Mouse (Mus musculus): ENCODE measurements around the gene Mrpl54.

Gene Mrpl54

GRCm38 (mm10) chr10:81293334-81294030 lies 26.7 kb upstream of the Mrpl54 start:
- DNase-seq: no peak

DNA sequence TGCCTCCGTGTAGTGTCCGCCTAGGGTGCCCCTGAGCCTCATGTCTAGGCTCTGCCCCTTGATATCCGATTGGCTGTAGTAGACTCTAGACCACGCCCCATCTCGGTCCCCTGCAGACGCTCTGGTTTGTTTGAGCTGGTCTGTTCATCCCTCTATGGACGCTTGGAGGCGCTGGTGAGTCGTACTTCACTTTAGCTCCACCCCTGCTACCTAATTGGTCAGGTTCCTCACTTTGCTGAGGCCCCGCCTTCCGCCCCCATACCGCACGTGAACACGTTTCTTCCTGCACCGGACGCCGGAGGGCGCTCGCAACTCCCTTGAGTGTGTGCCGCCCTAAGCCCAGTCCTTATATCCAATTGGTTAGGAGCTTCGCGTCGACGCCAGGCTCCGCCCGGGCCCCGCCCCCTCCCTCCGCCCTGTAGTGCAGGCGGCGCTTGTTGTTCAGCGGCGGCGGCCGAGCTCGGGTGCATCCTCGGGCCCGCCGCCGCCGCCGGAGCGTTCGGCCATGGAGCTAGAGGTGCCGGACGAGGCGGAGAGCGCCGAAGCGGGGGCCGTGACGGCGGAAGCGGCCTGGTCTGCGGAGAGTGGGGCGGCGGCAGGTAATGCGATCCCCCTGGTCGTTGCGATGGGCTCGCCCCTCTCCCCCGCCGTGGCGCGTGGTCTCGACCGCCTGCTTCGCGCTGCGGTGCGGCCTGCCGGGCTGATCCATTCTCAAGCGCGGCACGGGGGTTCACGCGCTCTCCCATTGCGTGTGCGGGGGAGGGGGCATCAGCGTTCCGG lies 26.0 kb upstream of the Mrpl54 start, which contains the start of gene Pip5k1c:
Gene Pip5k1c (plus strand): TSS at position 410 of the 780 bp plus-strand sequence.
- peak; percentile 99 for DNase-seq

- no peak for DNase-seq
Observed at GRCm38 (mm10) chr10:81291511-81292104, 24.9 kb upstream of the Mrpl54 start, which contains the start of gene Tjp3. Gene Tjp3 (minus strand): TSS chr10:81291581.

GRCm38 (mm10) chr10:81290698-81291460 lies 24.1 kb upstream of the Mrpl54 start:
- no peak for DNase-seq

DNA sequence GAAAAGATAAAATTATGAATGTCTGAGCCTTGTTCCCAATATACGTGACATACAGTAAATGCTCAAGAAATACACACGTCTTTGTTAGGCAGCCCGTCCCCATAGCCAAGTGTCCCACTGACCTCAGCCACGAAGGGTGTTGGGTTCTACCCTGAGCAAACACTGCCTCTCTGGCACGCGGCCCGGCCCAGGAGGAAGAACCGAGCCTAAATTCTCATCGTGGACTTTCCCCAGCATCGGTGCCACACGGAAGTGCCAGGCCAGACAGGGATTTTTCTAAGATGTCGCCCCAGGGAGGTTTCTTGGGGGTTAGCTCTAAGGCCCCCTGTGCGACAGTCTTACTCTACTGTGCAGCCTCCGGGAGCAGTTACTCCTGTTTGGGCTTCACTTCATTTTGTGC lies 23.1 kb upstream of the Mrpl54 start:
- no peak for DNase-seq

DNA sequence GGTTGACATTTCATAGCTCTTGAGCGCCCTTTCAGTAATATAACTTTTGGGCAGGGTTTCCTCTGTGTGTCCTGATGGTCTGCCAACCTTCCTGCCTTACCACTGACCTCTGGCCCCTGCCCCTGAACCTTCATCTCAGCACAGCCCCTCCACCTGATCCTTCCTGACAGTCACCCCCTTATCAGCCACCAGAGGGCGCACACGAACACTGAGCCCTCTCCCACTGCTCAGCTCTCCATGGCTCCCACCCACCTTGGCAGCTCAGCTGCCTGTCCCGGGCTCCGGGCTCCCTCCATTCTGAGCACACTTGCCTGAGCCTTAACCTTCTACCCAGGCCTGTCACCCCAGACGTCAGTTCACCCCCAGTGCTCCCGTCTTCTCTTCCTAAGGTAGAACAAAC lies 22.5 kb upstream of the Mrpl54 start:
- no peak for DNase-seq

GRCm38 (mm10) chr10:81288601-81289000 lies 21.9 kb upstream of the Mrpl54 start:
- no peak for DNase-seq

- no peak for DNase-seq
Observed at GRCm38 (mm10) chr10:81287513-81288157, 20.9 kb upstream of the Mrpl54 start.

DNA sequence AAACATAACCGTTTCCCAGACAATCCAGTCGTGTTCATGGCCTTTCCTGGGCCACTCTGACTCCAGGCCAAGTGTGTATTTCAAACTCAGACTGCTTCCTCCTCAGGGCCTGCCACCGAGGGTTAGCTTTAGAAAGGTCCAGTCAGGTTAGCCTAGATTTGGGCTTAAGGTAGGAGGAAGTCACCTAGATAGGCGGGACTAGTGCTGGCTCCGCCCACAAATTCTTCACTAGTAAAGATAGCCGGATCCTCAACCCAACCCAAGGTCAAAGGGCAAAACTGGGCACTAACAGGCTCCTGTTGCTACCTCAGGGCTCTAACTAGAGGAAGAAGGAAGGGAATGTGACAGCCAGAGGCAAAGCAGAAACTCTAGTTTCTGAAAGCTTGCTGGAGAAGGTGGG lies 19.9 kb upstream of the Mrpl54 start:
- no peak for DNase-seq

DNA sequence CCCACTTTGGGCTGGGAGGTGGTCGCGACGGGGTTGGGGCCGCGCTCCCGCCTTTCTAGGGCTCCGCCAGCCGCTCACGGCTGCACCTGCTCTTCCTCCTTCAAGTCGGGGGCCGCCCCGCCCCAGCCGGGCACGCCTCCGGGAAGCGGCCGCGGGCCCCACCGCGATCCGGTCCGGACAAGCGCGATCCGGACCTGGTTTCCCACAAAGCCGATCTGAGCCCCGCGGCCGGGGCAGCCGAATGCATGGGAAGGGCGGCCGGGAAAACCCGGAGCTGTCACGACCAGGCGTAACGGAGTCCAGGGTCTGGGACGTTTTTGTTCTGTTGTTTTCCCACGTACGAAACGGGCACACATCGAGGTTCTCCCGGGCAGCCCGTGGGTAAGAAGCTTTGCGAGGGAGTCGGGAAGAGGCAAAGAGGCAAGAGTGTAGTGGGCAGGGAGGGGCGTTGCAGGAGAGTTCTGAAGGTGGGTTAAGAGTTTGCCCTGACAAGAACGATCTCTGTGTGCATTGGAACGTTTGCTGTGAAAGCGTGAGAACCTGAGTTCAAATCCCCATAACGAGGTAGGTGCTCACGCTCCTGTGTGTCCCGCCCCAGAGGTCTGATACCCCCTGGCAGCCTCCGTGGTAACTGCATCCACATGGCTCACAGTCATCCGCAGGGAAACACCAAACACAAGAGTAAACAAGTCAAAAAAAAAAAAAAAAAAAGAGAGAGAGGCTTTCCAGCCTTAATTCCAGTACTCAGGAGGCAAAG lies 19.1 kb upstream of the Mrpl54 start:
- peak; percentile 81 for DNase-seq

DNA sequence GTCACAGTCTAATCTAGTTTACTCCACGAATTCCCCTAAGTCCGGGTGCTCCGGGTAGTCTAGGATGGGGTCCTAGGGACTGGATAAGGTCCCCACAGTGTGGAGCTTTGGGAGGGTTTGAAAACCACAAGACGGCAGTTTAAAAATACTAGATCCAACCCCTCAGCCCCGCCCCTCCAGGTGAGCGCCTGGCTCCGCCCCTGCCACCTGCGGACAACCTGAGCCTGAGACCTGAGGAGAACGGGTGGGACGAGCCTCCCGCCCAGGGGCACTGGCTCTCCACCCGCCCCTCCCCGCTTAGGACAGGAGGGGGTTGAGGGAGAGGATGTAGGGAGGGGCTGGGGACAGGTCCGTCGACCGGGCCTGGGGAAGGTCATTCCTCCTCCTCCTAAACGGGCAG lies 18.0 kb upstream of the Mrpl54 start:
- DNase-seq: no peak

- no peak for DNase-seq
Observed at GRCm38 (mm10) chr10:81284189-81284588, 17.5 kb upstream of the Mrpl54 start.

DNA sequence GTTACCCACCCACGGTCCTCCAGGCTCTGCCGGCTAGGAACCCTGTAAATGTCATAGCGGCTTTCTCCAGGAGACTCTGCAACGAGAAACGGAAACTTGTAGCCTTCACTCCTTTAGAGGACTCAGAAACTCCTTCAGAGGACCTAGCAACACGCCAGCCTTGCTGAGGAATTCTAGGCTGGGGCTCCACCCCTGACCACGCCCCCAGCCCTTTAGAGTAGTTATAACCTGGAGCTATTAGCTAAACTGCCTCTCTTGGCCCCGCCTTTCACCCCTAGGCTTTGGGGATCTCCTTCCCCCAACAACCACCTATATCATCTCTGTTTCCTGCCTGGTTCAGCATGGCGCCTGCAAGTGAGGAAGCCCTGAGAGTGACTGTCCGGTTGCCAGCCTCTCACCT lies 12.8 kb upstream of the Mrpl54 start:
- no peak for DNase-seq

DNA sequence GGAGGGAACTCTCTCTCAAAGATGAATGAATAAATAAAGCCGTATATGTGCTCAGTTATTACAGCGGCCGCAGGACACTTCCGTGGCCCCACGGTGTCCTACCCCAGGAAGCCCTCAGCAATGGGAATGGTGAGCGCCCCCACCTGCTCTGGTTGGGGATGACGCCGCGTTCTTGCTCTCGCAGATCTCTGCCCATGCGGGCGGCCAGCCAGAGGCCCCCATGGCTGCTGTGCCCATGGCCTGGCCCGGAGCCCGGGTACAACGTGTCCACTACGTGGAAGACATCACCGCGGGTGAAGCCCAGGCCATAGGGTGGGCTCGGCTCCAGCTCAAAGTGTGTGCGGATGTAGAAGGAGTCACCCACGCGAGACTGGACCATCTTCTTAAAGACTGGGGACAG lies 10.9 kb upstream of the Mrpl54 start:
- DNase-seq: no peak

DNA sequence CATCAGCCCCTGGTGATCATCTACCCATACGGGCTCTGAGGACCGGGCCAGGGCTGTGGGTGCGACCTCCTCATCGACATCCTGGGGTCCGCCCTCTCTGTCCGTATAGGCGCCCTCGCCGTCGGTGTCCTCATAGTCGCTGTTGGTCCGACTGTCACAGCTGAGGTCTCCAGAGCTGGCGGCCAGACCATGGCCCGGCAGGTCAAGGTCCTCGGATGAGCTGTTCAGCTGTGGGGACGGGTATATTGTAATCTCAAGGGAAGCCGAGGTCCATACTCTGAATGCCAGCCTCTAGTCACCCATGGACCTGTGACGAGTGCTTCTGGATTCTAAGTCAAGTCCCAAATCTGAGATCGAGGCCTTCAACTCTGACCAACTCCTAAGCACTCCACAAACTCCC lies 7.1 kb upstream of the Mrpl54 start:
- no peak for DNase-seq

GRCm38 (mm10) chr10:81272356-81272755 lies 5.6 kb upstream of the Mrpl54 start:
- DNase-seq: no peak

GRCm38 (mm10) chr10:81268643-81269412 lies 2.1 kb upstream of the Mrpl54 start:
- no peak for DNase-seq

DNA sequence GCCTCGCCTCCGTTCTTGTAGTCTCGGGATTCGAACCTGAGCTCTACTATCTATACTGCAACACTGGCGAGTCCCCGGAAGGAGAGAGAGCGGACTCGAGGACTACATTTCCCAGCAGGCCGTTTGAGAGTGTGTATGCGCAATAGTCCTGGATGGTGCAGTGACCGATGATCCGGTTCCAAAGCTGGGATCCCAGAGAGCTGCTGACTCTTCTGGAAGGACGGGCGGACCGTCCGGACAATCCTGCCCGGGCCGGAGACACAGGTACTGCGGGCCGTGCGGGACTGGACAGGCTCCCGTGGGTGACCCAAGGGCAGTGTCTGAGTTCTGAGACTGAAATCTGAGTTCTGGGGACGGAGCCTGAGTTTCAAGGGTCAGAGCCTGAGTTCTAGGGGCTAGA lies 1.3 kb upstream of the Mrpl54 start:
- peak; percentile 81 for DNase-seq

DNA sequence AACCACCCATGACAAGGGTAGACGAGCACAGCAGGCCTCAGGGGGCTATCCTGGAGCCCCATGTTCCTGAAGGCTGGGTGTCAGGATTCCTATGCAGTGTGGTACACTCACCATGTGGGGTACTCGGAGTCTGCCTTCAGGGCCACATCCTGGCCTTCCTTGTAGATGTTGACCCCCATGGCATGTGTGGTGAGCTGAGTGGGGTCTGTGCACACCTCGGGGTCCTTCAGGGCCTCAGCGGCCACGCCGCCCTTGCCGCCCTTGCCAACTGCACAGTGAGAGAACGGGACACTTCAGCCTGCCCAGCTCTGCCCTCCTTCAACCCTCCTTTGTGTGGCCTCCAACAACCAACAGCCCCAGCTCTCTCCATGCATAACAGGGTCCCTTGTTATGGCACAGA lies 1.2 kb downstream of the Mrpl54 start:
- DNase-seq: no peak

DNA sequence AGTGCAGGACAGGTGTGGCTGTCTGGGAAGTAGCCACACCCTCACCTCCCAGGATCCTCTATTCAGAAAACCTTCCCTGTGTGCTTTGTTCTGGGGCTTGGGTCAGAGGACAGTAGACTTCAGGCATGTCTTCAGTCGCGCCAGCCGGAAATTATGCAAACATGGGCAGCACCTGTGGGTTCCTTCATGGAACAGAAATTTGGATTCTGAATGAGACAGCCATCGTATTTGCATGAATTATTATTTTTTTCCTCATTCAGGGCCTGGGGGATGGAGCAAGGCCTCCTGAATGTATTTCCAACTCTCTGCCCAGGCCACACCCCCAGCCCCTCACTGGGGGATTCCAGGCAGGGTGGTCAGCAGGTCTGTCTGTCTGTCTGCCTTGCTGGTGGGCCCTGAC lies 5.7 kb downstream of the Mrpl54 start:
- no peak for DNase-seq
